Mouse (Mus musculus) midbrain, embryonic 16.5 days (tissue): ENCODE measurements around the gene Arhgap10. TPM values are rescaled to one million over a fixed set of nuclear protein-coding genes. Genes with fewer than 3 reads are reported as not detected.

ENCODE experiments used
- ATAC-seq: fragments of 200-750 bp; cut with Nextera tagmentation; 2 replicates; pipeline ENCODE4 v1.8.0; 2017; ENCODE audit warnings: moderate TSS enrichment
- H3K27ac ChIP-seq: fragments of 300-500 bp; sonication (generic); 2 replicates; pipeline ENCODE4 v1.5.1; 2014; ENCODE audit warnings: mild to moderate bottlenecking, low read length, mixed read lengths
- H3K27me3 ChIP-seq: fragments of 300-500 bp; sonication (generic); 2 replicates; pipeline ENCODE4 v1.6.1; 2014; ENCODE audit warnings: low read depth, low read length, mixed read lengths; ENCODE audit not compliant: control insufficient read depth, insufficient read depth
- H3K36me3 ChIP-seq: fragments of 300-500 bp; sonication (generic); 2 replicates; pipeline ENCODE4 v1.6.1; 2014; ENCODE audit warnings: mild to moderate bottlenecking, low read length, moderate library complexity, mixed read lengths; ENCODE audit not compliant: control insufficient read depth, insufficient read depth
- H3K4me1 ChIP-seq: fragments of 300-500 bp; sonication (generic); 2 replicates; pipeline ENCODE4 v1.6.1; 2014; ENCODE audit warnings: mild to moderate bottlenecking, low read length, mixed read lengths; ENCODE audit not compliant: control insufficient read depth, insufficient read depth
- H3K4me2 ChIP-seq: fragments of 300-500 bp; sonication (generic); 2 replicates; pipeline ENCODE4 v1.6.1; 2014; ENCODE audit warnings: mild to moderate bottlenecking, low read length, mixed read lengths
- H3K4me3 ChIP-seq: fragments of 300-500 bp; sonication (generic); 2 replicates; pipeline ENCODE4 v1.5.1; 2014; ENCODE audit warnings: low read depth, mild to moderate bottlenecking, low read length, moderate library complexity, mixed read lengths
- H3K9ac ChIP-seq: fragments of 300-500 bp; sonication (generic); 2 replicates; pipeline ENCODE4 v1.6.1; 2014; ENCODE audit warnings: low read depth, low read length, mixed read lengths
- H3K9me3 ChIP-seq: fragments of 300-500 bp; sonication (generic); replicated peaks from 2 replicates; pipeline ENCODE4 v1.6.1; 2014; ENCODE audit warnings: mild to moderate bottlenecking, low read length, mixed read lengths; ENCODE audit not compliant: control insufficient read depth, poor library complexity, severe bottlenecking
- WGBS: fragments of 180-500 bp; shearing (Covaris S2); extraction: QIAGEN DNeasy Blood & Tissue Kit; methylation state at CpG from one replicate; pipeline ENCODE4 v1.1.7; 2014; 5-methylcytosine and 5-hydroxymethylcytosine counted together
- polyA plus RNA-seq: library from polyadenylated mRNA; unstranded; fragments of >200 nt; fragmentation: Nextera tagmentation; extraction: Ambion mirVana; gene quantifications from 2 replicates; pipeline ENCODE4 v1.2.1, GENCODE M21; 2015

Arhgap10 gene
- polyA plus RNA-seq, 1 experiment from 2014 or later, result 2.8 TPM

GRCm38 (mm10) chr8:77311762-77312161, 206.0 kb downstream of the Arhgap10 start:
- no peaks in the 10 kb centered on the region for H3K27me3 ChIP-seq
- 75% methylated on average over 6 of the region's 6 CpGs for WGBS
- peak; percentile 25; the same call in 1 of the 2 replicates for ATAC-seq

GRCm38 (mm10) chr8:77310541-77310940, 207.2 kb downstream of the Arhgap10 start:
- no peaks in the 10 kb centered on the region for H3K9me3 ChIP-seq
- no peaks in the 10 kb centered on the region for H3K4me1 ChIP-seq
- no peak overlapping the region for H3K4me3 ChIP-seq
- no peaks in the 10 kb centered on the region for H3K36me3 ChIP-seq
- H3K4me2 ChIP-seq, result no peak overlapping the region
- H3K9ac ChIP-seq, result no peak overlapping the region
- H3K27ac ChIP-seq, result no peak overlapping the region
- WGBS, result 86% methylated on average over 10 of the region's 10 CpGs
- no peak for ATAC-seq
- H3K27me3 ChIP-seq, result no peaks in the 10 kb centered on the region

More at GRCm38 (mm10) chr8:77311762-77312161, 206.0 kb downstream of the Arhgap10 start:
- H3K4me2 ChIP-seq, result no peak overlapping the region
- no peak overlapping the region for H3K27ac ChIP-seq
- H3K9ac ChIP-seq, result no peak overlapping the region
- H3K4me3 ChIP-seq, result no peak overlapping the region
- H3K9me3 ChIP-seq, result no peaks in the 10 kb centered on the region
- H3K36me3 ChIP-seq, result no peaks in the 10 kb centered on the region
- no peaks in the 10 kb centered on the region for H3K4me1 ChIP-seq

- H3K36me3 ChIP-seq, result no peaks in the 10 kb centered on the region
- no peak overlapping the region for H3K4me2 ChIP-seq
- WGBS, result 83% methylated on average over 8 of the region's 8 CpGs
- no peaks in the 10 kb centered on the region for H3K4me1 ChIP-seq
- H3K27me3 ChIP-seq, result no peaks in the 10 kb centered on the region
- no peak for ATAC-seq
- H3K9me3 ChIP-seq, result no peaks in the 10 kb centered on the region
- no peak overlapping the region for H3K4me3 ChIP-seq
- no peak overlapping the region for H3K9ac ChIP-seq
- no peak overlapping the region for H3K27ac ChIP-seq
Observed at GRCm38 (mm10) chr8:77310026-77310425, 207.7 kb downstream of the Arhgap10 start.

GRCm38 (mm10) chr8:77294599-77294998, 223.2 kb downstream of the Arhgap10 start:
- no peak for ATAC-seq
- no peaks in the 10 kb centered on the region for H3K9me3 ChIP-seq
- 89% methylated on average over 11 of the region's 11 CpGs for WGBS
- H3K27ac ChIP-seq, result no peak overlapping the region
- H3K4me3 ChIP-seq, result no peak overlapping the region
- H3K4me2 ChIP-seq, result no peak overlapping the region
- H3K36me3 ChIP-seq, result no peaks in the 10 kb centered on the region
- no peaks in the 10 kb centered on the region for H3K27me3 ChIP-seq
- 0 out of 2 replicates have a peak, but pooled peaks cover 3% of the 10 kb centered on the region for H3K4me1 ChIP-seq
- no peak overlapping the region for H3K9ac ChIP-seq

GRCm38 (mm10) chr8:77292649-77293048, 225.1 kb downstream of the Arhgap10 start:
- no peak overlapping the region for H3K4me3 ChIP-seq
- H3K4me2 ChIP-seq, result no peak overlapping the region
- H3K9ac ChIP-seq, result no peak overlapping the region
- H3K4me1 ChIP-seq, result 0 out of 2 replicates have a peak, but pooled peaks cover 3% of the 10 kb centered on the region
- H3K27ac ChIP-seq, result no peak overlapping the region
- no peaks in the 10 kb centered on the region for H3K9me3 ChIP-seq
- ATAC-seq, result no peak
- 47% methylated on average over 11 of the region's 11 CpGs for WGBS
- no peaks in the 10 kb centered on the region for H3K27me3 ChIP-seq
- H3K36me3 ChIP-seq, result no peaks in the 10 kb centered on the region

GRCm38 (mm10) chr8:77292120-77292519, 225.6 kb downstream of the Arhgap10 start:
- Histone ChIP-seq H3K4me3 (no peak overlapping the region), H3K36me3 (no peaks in the 10 kb centered on the region), H3K9ac (no peak overlapping the region), H3K4me1 (0 out of 2 replicates have a peak, but pooled peaks cover 3% of the 10 kb centered on the region), H3K9me3 (no peaks in the 10 kb centered on the region), H3K27ac (no peak overlapping the region), H3K27me3 (no peaks in the 10 kb centered on the region), H3K4me2 (no peak overlapping the region)
- no peak for ATAC-seq
- 45% methylated on average over 4 of the region's 4 CpGs for WGBS

GRCm38 (mm10) chr8:77288492-77288891, 229.3 kb downstream of the Arhgap10 start:
- Histone ChIP-seq H3K27ac (no peak overlapping the region), H3K9ac (no peak overlapping the region), H3K27me3 (no peaks in the 10 kb centered on the region), H3K4me3 (no peak overlapping the region), H3K4me1 (0 out of 2 replicates have a peak, but pooled peaks cover 3% of the 10 kb centered on the region), H3K4me2 (no peak overlapping the region), H3K36me3 (no peaks in the 10 kb centered on the region), H3K9me3 (no peaks in the 10 kb centered on the region)
- 96% methylated on average over 12 of the region's 12 CpGs for WGBS
- ATAC-seq, result no peak

- 84% methylated on average over 3 of the region's 3 CpGs for whole genome bisulfite sequencing
- H3K27ac ChIP-seq, result no peak overlapping the region
- H3K9ac ChIP-seq, result no peak overlapping the region
- no peak for ATAC-seq
- 0 out of 2 replicates have a peak, but pooled peaks cover 3% of the 10 kb centered on the region for H3K4me1 ChIP-seq
- no peak overlapping the region for H3K4me3 ChIP-seq
- H3K9me3 ChIP-seq, result no peaks in the 10 kb centered on the region
- no peak overlapping the region for H3K4me2 ChIP-seq
- H3K27me3 ChIP-seq, result no peaks in the 10 kb centered on the region
- H3K36me3 ChIP-seq, result no peaks in the 10 kb centered on the region
Observed at GRCm38 (mm10) chr8:77288065-77288464, 229.7 kb downstream of the Arhgap10 start.

- ATAC-seq, result no peak
- Histone ChIP-seq H3K27ac (no peak overlapping the region), H3K27me3 (no peaks in the 10 kb centered on the region), H3K4me3 (no peak overlapping the region), H3K9ac (no peak overlapping the region), H3K4me2 (no peak overlapping the region), H3K36me3 (no peaks in the 10 kb centered on the region), H3K9me3 (no peaks in the 10 kb centered on the region), H3K4me1 (no peaks in the 10 kb centered on the region)
- 70% methylated on average over 3 of the region's 3 CpGs for WGBS
Observed at GRCm38 (mm10) chr8:77284473-77284872, 233.3 kb downstream of the Arhgap10 start.
